Mouse (Mus musculus) E14TG2a.4 (cell line): ENCODE results near the gene Rpp25l.

Source experiments
- H3K27me3 ChIP-seq: 2 replicates; pipeline ENCODE4 v1.6.1; 2014; ENCODE audit warnings: low read length, control low read depth; ENCODE audit not compliant: insufficient read depth
- H3K36me3 ChIP-seq: 2 replicates; pipeline ENCODE4 v1.6.1; 2014; ENCODE audit warnings: low read length, control low read depth; ENCODE audit not compliant: insufficient read depth
- H3K4me1 ChIP-seq: replicated peaks from 2 replicates; pipeline ENCODE4 v1.6.1; 2014; ENCODE audit warnings: low read depth, low read length, control low read depth
- H3K4me3 ChIP-seq: replicated peaks from 2 replicates; pipeline ENCODE4 v1.5.1; 2014; ENCODE audit warnings: mild to moderate bottlenecking, low read length
- H3K9me3 ChIP-seq: 2 replicates; pipeline ENCODE4 v1.6.1; 2014; ENCODE audit warnings: low read length, control low read depth
- CTCF ChIP-seq: conservative IDR thresholded peaks from 2 replicates; pipeline ENCODE4 v1.5.1; 2014; ENCODE audit warnings: low read length
- NANOG ChIP-seq: IDR thresholded peaks from 2 replicates; pipeline ENCODE4 v1.6.1; 2014; ENCODE audit warnings: borderline replicate concordance, low read length, mixed read lengths
- POU5F1 ChIP-seq: IDR thresholded peaks from 2 replicates; pipeline ENCODE4 v1.6.1; 2014; ENCODE audit warnings: low read length, borderline replicate concordance

Rpp25l gene

GRCm38 (mm10) chr4:41665009-41665675, 48.2 kb downstream of the Rpp25l start:
- Histone ChIP-seq H3K4me1 (peaks cover 58% of the 10 kb centered on the region), H3K9me3 (no peaks in the 10 kb centered on the region), H3K36me3 (peaks cover 3% of the 10 kb centered on the region; the same call in 1 of the 2 replicates), H3K4me3 (peak overlapping the region; percentile 35), H3K27me3 (peaks cover 21% of the 10 kb centered on the region)
- no peak for TF ChIP-seq CTCF
- no peak for TF ChIP-seq POU5F1
- TF ChIP-seq NANOG: no peak

GRCm38 (mm10) chr4:41664533-41664932, 48.8 kb downstream of the Rpp25l start:
- H3K36me3 ChIP-seq: peaks cover 3% of the 10 kb centered on the region; the same call in 1 of the 2 replicates
- H3K4me1 ChIP-seq: peaks cover 54% of the 10 kb centered on the region
- no peak for TF ChIP-seq CTCF
- no peak for TF ChIP-seq POU5F1
- TF ChIP-seq NANOG: no peak
- H3K4me3 ChIP-seq: peak overlapping the region; percentile 35
- H3K27me3 ChIP-seq: peaks cover 17% of the 10 kb centered on the region
- H3K9me3 ChIP-seq: no peaks in the 10 kb centered on the region

- peaks cover 3% of the 10 kb centered on the region; the same call in 1 of the 2 replicates for H3K36me3 ChIP-seq
- H3K4me3 ChIP-seq: peak overlapping the region; percentile 17; the same call in 1 of the 2 replicates
- H3K27me3 ChIP-seq: peaks cover 17% of the 10 kb centered on the region
- TF ChIP-seq POU5F1 (no peak), CTCF (no peak), NANOG (no peak)
- H3K4me1 ChIP-seq: peaks cover 57% of the 10 kb centered on the region
- no peaks in the 10 kb centered on the region for H3K9me3 ChIP-seq
Observed at GRCm38 (mm10) chr4:41663614-41664013, 49.7 kb downstream of the Rpp25l start.

- peaks cover 65% of the 10 kb centered on the region for H3K4me1 ChIP-seq
Observed at GRCm38 (mm10) chr4:41662723-41663122, 50.6 kb downstream of the Rpp25l start.

More at GRCm38 (mm10) chr4:41662723-41663122, 50.6 kb downstream of the Rpp25l start:
- TF ChIP-seq CTCF (no peak), POU5F1 (no peak), NANOG (no peak)
- no peak overlapping the region for H3K4me3 ChIP-seq
- H3K27me3 ChIP-seq: peaks cover 19% of the 10 kb centered on the region
- no peaks in the 10 kb centered on the region for H3K9me3 ChIP-seq
- peaks cover 3% of the 10 kb centered on the region; the same call in 1 of the 2 replicates for H3K36me3 ChIP-seq
